Mouse (Mus musculus): ENCODE measurements around the gene Fam186a.
"Not testable (repeated sequence)": the region's sequence is repeated elsewhere in the genome, so short reads cannot be mapped to it uniquely, and the experiment has no call there.

Gene Fam186a

DNA sequence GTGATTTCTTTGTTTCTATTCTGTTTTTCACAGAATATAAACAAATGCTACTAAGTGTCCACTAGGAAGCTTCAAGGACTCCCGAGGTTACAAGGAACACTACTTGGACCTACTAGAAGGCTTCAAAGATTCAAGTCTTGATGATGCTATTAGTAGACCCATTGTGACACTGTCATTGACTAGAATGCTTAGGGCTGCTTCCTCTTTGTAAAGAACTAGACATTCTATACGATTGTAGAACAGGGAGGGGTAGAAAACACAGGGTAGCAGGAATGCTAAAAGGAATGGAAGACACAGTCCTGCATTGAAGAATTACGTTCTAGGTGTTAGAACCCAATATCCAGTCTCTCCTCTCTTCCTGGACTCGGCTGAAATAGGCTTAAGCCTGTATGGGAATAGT, at the start of gene Fam186a:
TSS of gene Fam186a (minus strand) at position 101 of the 400 bp plus-strand sequence.
- no peak for DNase-seq

GRCm38 (mm10) chr15:100006180-100006579, 39.3 kb upstream of the Fam186a start:
- DNase-seq: no peak

DNA sequence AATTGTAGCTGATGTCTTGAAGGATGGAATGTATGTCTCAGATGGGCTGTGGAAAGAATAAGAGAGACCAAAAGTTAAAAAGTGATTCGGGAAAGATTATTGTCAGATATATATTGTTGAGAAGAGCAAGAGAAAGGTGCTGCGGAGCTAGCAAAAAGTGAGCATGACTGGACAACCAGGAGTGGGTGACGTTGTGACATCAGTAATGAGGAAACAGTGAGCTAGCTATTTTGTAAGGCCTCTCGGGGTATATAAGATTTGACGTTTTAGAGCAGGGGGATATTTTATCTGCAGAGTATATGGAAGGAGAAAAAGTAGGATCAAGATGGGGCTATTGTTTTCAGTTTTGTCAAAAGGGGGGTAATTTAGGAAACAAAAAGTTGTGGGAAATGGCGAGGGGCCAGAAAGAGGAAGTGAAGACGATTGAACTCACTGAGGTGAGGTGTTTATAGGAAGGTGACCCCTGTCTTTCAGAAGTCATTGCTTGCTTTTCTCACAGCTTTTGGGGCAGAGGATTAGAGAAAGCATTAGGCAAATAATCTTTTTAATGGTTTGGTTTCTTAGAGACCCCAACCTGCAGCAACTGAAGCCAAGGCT, 37.9 kb upstream of the Fam186a start:
- DNase-seq: no peak

- DNase-seq: no peak
Observed at GRCm38 (mm10) chr15:99999390-99999789, 32.5 kb upstream of the Fam186a start.

GRCm38 (mm10) chr15:99997114-99997804, 30.4 kb upstream of the Fam186a start:
- no peak for DNase-seq

- DNase-seq: no peak
Observed at GRCm38 (mm10) chr15:99993100-99993499, 26.2 kb upstream of the Fam186a start.

DNA sequence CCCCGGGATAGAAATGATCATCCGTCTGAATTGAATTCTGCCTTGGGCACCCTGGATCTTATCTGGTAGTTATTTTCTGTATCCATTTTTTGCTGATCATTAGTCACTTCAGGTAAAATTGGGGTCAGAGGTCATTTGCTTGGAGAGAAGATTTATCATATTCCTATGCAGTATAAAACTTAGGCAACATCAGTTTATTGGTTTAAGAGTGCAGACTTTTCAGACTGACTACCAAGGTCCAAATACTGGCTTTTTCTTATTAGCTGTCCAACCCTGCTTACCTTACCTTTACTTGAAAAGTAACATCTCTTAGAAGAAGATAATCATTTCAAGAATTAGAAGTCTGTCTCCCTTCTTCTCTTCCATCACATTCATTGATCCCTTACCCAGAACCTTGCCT, 12.9 kb upstream of the Fam186a start:
- DNase-seq: no peak

DNA sequence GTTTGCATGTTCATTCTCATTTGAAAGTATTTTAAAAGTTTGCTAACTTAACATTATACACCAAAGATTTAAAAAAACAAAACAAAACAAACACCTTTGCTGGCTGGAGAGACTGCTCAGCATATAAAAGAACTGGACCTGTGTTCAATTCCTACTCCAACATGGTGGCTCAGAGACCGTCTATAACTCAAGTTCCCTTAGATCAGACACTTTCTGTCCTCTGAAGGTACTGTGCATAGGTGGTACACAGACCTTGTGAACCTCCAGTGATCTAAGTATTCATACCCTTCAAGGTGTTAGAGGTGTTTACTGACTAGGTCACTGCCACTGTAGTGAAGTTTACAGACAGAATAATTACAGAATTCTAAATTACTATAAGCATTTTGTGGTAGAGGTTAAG, 12.4 kb upstream of the Fam186a start:
- DNase-seq: no peak

GRCm38 (mm10) chr15:99976121-99976520, 9.3 kb upstream of the Fam186a start:
- DNase-seq: not testable (repeated sequence)

- no peak for DNase-seq
Observed at GRCm38 (mm10) chr15:99974476-99975220, 7.8 kb upstream of the Fam186a start.

DNA sequence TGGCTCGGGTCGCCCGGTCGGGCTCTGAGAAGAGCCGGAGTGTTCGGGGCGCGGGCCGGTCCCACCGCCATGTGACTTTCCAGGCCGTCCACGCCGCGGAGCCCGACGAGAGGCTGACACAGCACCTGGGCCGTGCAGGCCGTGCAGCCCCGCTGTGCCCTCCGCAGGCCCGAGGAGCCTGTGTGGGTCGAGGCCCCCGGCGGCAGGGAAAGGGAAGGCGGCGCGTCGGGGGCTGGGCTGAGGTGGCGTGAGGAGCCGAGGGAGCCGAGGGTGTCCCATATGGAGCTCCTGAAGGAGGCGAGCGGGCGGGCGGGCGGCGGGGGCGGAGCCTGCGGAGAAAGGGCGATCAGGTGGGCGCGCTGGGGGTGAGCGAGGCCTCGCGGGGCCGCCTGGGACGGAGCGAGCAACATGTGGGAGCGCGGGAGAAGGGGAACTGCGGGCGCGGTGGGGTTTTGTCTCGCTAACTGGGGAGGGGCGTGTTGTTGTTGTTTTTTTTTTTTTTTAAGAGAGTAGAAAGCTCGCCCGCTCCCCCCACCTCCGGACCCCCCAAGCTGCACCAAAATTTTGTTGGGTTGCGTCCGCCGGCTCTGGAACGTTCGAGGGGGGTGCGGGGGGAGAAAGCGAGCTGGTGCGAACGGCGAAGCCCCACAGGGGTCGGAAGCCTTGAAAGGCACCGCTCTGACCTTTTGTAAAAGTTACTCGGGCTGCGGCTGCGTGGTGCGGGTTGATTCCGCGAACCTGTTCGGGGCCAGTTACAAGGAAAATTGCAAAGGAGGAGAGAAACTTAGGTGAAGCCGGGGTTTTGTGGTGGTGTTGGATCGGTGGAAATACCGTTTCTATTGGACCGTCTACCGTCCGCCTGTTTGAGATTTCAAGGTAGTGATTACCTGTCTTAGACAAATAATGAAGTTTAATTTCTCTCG, 6.4 kb upstream of the Fam186a start:
- DNase-seq: peak; percentile 42

DNA sequence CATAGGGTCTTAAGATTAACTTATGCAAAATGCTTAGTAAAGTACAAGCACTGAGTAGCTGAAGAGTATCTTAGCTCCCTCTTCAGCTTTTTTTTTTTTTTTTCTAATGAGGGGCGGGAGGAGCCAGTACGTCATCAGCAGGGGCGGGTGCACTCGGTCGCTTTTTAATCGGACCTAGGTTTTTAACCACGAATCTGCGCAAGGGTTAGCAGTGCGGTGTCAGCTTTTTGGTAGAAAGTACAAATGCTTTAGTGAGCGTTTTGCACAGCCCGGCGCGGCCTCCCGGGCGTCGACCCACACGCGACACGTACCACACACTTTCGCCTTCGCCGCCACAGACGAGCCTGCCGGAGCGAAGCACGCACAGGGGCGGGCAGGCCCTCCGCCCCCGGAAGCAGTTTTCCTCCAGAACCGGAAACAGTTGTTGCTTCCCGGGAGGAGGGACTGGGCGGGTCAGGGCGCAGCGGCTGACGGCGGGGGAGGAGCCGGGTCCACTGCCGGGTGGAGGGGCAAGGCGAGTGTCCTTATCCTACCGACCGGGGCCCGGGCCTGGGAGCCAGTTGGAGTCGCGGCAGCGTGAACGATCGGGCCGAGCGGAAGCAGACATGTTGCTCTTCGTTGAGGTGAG, 5.6 kb upstream of the Fam186a start:
- peak; percentile 96 for DNase-seq

DNA sequence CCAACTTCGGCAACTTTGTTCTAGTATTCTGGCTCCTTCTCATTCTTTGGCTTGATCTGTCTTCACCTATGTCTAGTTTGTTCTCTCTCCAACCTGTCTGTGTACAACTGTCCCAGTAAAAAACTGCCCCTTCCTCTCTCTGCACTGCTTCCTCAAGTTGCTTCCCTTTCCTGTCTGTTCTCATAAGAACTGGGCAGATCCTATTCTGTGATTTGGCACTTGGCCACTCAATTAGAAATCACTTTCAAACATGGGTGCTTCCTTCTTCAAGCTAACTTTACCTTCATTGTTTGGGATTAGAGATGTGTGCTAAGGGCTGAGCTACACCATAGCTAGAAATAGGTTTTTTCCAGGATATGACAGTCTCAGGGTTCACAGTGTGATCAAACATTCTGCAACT, 3.7 kb upstream of the Fam186a start:
- no peak for DNase-seq

DNA sequence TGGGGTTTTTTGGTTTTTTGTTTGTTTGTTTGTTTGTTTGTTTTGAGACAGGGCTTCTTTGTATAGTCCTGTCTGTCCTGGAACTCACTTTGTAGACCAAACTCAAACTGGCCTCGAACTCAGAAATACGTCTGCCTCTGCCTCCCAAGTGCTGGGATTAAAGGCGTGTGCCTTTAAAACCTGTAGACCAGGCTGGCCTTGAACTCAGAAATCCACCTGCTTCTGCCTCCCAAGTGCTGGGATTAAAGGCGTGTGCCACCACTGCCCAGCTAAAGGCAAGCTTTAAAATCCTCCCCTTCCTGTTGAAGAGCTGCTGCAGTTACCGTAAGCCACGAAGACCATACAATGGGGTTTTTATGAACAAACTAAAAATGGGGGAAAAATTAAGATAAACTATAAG, 2.9 kb upstream of the Fam186a start, which contains the start of gene Larp4:
TSS of gene Larp4 (plus strand) at position 301 of the 400 bp plus-strand sequence.
- DNase-seq: not testable (repeated sequence)

GRCm38 (mm10) chr15:99965103-99965775, 1.6 kb downstream of the Fam186a start:
- DNase-seq: no peak

GRCm38 (mm10) chr15:99955324-99955723, 11.5 kb downstream of the Fam186a start:
- no peak for DNase-seq

DNA sequence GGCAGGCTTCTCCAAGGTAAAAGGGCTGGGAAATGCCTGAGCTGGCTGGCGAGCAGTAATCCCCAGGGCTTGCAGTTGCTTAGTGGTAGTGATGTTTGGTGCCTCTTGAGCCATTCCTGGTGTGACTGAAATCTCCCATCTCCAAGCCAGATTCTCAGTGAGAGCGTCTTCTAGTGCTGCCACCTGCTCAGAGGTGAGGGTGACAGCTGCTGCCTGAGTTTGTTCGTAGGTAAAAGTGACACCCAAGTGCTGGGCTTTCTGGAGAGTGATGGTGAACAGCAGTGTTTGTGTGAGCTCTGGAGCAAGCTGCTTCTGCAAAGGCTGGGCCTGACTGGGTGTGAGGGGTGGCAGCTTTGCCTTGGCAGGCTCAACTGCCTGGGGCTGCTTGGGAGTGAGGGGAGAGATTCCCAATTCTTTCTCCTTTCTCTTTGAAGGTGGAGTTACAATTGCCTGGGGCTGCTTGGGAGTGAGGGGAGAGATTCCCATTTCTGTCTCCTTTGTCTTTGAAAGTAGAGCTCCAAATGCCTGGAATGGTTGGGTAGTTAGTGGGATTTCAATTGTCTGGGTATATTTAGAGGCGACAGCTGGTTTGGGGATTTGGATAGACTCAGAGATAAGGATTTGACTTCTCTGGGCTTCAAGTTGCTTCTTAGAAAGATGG, 25.8 kb downstream of the Fam186a start:
- no peak for DNase-seq

GRCm38 (mm10) chr15:99940426-99940825, 26.4 kb downstream of the Fam186a start:
- no peak for DNase-seq

- no peak for DNase-seq
Observed at GRCm38 (mm10) chr15:99937841-99938240, 29.0 kb downstream of the Fam186a start.

DNA sequence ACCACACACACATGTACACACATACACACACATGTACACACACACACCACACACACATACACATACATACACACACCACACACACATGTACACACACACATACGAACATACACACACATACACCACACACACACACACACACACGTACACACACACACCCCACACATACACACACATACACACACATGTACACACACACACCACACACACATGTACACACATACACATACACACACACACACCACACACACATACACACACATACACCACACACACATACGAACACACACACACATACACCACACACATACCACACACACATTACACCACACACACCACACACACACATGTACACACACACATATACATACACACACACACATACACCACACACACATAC, 30.2 kb downstream of the Fam186a start:
- no peak for DNase-seq

GRCm38 (mm10) chr15:99934501-99934900, 32.4 kb downstream of the Fam186a start:
- no peak for DNase-seq

Measured in cerebellum, adult 9-11 months (tissue).